Mouse (Mus musculus) heart, postnatal 0 days (tissue): ENCODE measurements around the gene Cops7b. TPM values are rescaled to one million over a fixed set of nuclear protein-coding genes. Genes with fewer than 3 reads are reported as not detected.

Experiments used
- ATAC-seq: fragments of 200-750 bp; cut with Nextera tagmentation; 2 replicates; pipeline ENCODE4 v1.8.0; 2017; ENCODE audit warnings: low read depth, moderate number of reproducible peaks, moderate library complexity; ENCODE audit not compliant: insufficient read depth
- DNase-seq: peaks from one replicate; pipeline ENCODE4 v3.0.0-alpha.2; 2016; ENCODE audit warnings: low spot score
- H3K27ac ChIP-seq: fragments of 300-500 bp; sonication (generic); 2 replicates; pipeline ENCODE4 v1.5.1; 2014; ENCODE audit warnings: low read depth, mild to moderate bottlenecking
- H3K27me3 ChIP-seq: fragments of 300-500 bp; sonication (generic); 2 replicates; pipeline ENCODE4 v1.6.1; 2014; ENCODE audit warnings: low read length, mixed read lengths; ENCODE audit not compliant: control insufficient read depth, insufficient read depth
- H3K36me3 ChIP-seq: fragments of 300-500 bp; sonication (generic); replicated peaks from 2 replicates; pipeline ENCODE4 v1.6.1; 2014; ENCODE audit warnings: low read length, mixed read lengths; ENCODE audit not compliant: control insufficient read depth, insufficient read depth
- H3K4me1 ChIP-seq: fragments of 300-500 bp; sonication (generic); 2 replicates; pipeline ENCODE4 v1.6.1; 2014; ENCODE audit warnings: antibody characterized with exemption; ENCODE audit not compliant: control insufficient read depth, insufficient read depth
- H3K4me2 ChIP-seq: fragments of 300-500 bp; sonication (generic); 2 replicates; pipeline ENCODE4 v1.6.1; 2014; ENCODE audit warnings: low read depth, mild to moderate bottlenecking, low read length, moderate library complexity
- H3K4me3 ChIP-seq: fragments of 300-500 bp; sonication (generic); 2 replicates; pipeline ENCODE4 v1.5.1; 2014; ENCODE audit warnings: low read depth, low read length
- H3K9ac ChIP-seq: fragments of 300-500 bp; sonication (generic); replicated peaks from 2 replicates; pipeline ENCODE4 v1.6.1; 2014; ENCODE audit warnings: low read depth, low read length, mixed read lengths
- H3K9me3 ChIP-seq: fragments of 300-500 bp; sonication (generic); replicated peaks from 2 replicates; pipeline ENCODE4 v1.6.1; 2016; ENCODE audit warnings: low read length; ENCODE audit not compliant: control insufficient read depth
- CTCF ChIP-seq: IDR thresholded peaks from 2 replicates; pipeline ENCODE4 v1.5.1; 2016; ENCODE audit warnings: antibody characterized with exemption, control low read depth, low read depth
- EP300 ChIP-seq: IDR thresholded peaks from 2 replicates; pipeline ENCODE4 v1.6.1; 2016; ENCODE audit warnings: antibody characterized with exemption, low read depth
- WGBS: fragments of 180-500 bp; shearing (Covaris S2); extraction: QIAGEN DNeasy Blood & Tissue Kit; methylation state at CpG from one replicate; pipeline ENCODE4 v1.1.7; 2014; 5-methylcytosine and 5-hydroxymethylcytosine counted together
- polyA plus RNA-seq: library from polyadenylated mRNA; unstranded; fragments of >200 nt; fragmentation: Nextera tagmentation; extraction: Ambion mirVana; gene quantifications from 2 replicates; pipeline ENCODE4 v1.2.1, GENCODE M21; 2015
- total RNA-seq: library from RNA; depleted of rRNA; stranded (reverse); fragments of >200 nt; gene quantifications from 2 replicates; pipeline ENCODE4 v1.2.3, GENCODE M21; 2014; ENCODE audit warnings: low replicate concordance

The Cops7b gene
- total and polyA plus RNA-seq, 2 experiments from 2014 or later: 14.0 to 16.0 TPM

DNA sequence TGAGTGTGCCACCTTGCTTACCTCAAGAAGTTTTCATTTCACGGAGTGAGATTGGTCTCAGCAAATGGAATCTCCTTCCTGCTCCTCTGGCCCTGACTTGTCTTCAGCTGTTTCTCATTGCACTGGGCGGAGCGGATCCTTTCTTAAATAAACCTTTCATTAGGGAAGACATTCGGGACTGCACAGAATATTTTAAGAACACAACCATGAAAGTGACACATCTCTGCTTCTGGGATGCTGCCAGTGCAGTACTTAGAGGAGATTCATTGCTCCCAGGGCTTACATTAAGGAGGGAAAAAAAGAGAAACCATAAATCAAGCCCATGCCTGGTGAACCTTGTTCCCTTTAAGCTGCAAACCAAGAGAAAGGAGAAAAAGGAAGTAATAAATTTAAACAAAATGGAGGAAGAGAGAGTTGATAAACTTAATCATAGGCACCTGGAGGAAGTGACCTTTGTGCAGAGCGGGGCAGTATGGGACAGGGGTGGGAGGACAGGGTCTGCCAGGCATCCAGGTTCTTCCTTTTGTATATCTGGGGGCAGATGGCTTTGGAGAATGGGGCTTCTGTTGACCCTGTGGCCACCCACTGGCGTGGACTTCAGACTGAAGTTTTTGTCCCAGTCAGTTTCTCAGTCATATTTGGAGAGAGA, 50.2 kb downstream of the Cops7b start:
- H3K4me1 ChIP-seq: no peaks in the 10 kb centered on the region
- no peak for DNase-seq
- WGBS: 62% methylated on average over 6 of the region's 6 CpGs
- H3K4me2 ChIP-seq: no peak overlapping the region
- no peaks in the 10 kb centered on the region for H3K36me3 ChIP-seq
- no peak for ATAC-seq
- H3K9ac ChIP-seq: no peak overlapping the region
- TF ChIP-seq EP300 (no peak), CTCF (no peak)
- no peak overlapping the region for H3K27ac ChIP-seq
- no peaks in the 10 kb centered on the region for H3K27me3 ChIP-seq
- H3K4me3 ChIP-seq: no peak overlapping the region
- no peaks in the 10 kb centered on the region for H3K9me3 ChIP-seq

GRCm38 (mm10) chr1:86633434-86633833, 50.7 kb downstream of the Cops7b start:
- no peaks in the 10 kb centered on the region for H3K36me3 ChIP-seq
- no peak overlapping the region for H3K9ac ChIP-seq
- H3K4me1 ChIP-seq: no peaks in the 10 kb centered on the region
- no peak overlapping the region for H3K4me2 ChIP-seq
- TF ChIP-seq EP300 (no peak), CTCF (no peak)
- DNase-seq: no peak
- ATAC-seq: no peak
- H3K27me3 ChIP-seq: no peaks in the 10 kb centered on the region
- no peak overlapping the region for H3K27ac ChIP-seq
- 66% methylated on average over 3 of the region's 3 CpGs for WGBS
- H3K9me3 ChIP-seq: no peaks in the 10 kb centered on the region
- no peak overlapping the region for H3K4me3 ChIP-seq

- no peak overlapping the region for H3K9ac ChIP-seq
- H3K9me3 ChIP-seq: no peaks in the 10 kb centered on the region
- TF ChIP-seq CTCF (no peak), EP300 (no peak)
- no peaks in the 10 kb centered on the region for H3K27me3 ChIP-seq
- no peak for ATAC-seq
- H3K4me2 ChIP-seq: no peak overlapping the region
- no peaks in the 10 kb centered on the region for H3K36me3 ChIP-seq
- H3K4me1 ChIP-seq: no peaks in the 10 kb centered on the region
- 56% methylated on average over 7 of the region's 7 CpGs for WGBS
- DNase-seq: no peak
- H3K27ac ChIP-seq: no peak overlapping the region
- no peak overlapping the region for H3K4me3 ChIP-seq
Observed at GRCm38 (mm10) chr1:86633840-86634750, 51.4 kb downstream of the Cops7b start.

GRCm38 (mm10) chr1:86634751-86635359, 52.2 kb downstream of the Cops7b start:
- no peak overlapping the region for H3K27ac ChIP-seq
- no peaks in the 10 kb centered on the region for H3K9me3 ChIP-seq
- H3K4me1 ChIP-seq: no peaks in the 10 kb centered on the region
- 46% methylated on average over 6 of the region's 6 CpGs for WGBS
- no peaks in the 10 kb centered on the region for H3K36me3 ChIP-seq
- TF ChIP-seq EP300 (no peak), CTCF (no peak)
- H3K4me2 ChIP-seq: no peak overlapping the region
- no peak overlapping the region for H3K4me3 ChIP-seq
- DNase-seq: peak; percentile 30
- H3K9ac ChIP-seq: no peak overlapping the region
- ATAC-seq: peak; percentile 69; the same call in 1 of the 2 replicates
- no peaks in the 10 kb centered on the region for H3K27me3 ChIP-seq

DNA sequence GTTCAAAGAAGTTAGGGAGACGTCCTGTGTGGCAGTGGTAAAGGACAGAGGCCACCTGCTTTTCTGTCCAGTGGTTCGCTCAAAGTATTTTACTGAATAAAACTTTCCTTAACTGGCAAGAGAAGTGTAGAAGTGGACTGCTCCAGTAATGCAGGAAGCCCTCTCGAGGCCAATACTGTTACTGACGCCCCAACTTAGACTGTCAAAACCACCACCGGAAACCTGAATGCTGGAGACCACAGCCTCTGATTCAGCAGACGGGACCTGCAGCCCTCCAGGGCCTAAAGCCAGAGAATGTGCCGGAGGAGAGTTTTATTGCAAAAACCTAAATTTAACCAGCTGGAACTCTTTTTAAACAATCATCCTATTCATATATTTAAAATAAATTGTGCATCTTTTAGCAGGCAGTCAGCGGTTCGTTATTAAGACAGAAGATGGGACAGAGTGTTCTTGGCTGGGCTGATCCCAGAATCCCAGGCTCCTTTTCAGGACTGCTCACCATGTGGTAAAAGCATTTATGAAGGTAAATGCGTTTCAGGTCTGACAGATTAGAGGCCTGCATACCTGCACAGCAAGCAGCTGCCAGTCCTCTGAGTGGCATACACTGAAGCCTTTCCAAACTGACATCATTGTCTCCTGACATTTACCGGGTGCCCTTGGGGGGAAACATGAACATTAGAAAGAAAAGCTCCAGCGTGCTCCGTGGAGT, 60.6 kb downstream of the Cops7b start:
- Histone ChIP-seq H3K27me3 (no peaks in the 10 kb centered on the region), H3K4me2 (no peak overlapping the region), H3K9ac (no peak overlapping the region), H3K9me3 (no peaks in the 10 kb centered on the region), H3K27ac (no peak overlapping the region), H3K36me3 (no peaks in the 10 kb centered on the region), H3K4me3 (no peak overlapping the region), H3K4me1 (no peaks in the 10 kb centered on the region)
- TF ChIP-seq EP300 (no peak), CTCF (no peak)
- DNase-seq (no peak), ATAC-seq (no peak)
- WGBS: 63% methylated on average over 13 of the region's 13 CpGs
